Mouse (Mus musculus): ENCODE data around the gene Copz1. TPM values are rescaled to one million over a fixed set of nuclear protein-coding genes. Genes with fewer than 3 reads are reported as not detected.
A peak's percentile ranks its signal among the peaks of the same experiment; 100 is the strongest.

Copz1 gene
- total and polyA plus RNA-seq, 3 experiments, result 50.2 to 58.7 (median 55.2) TPM

GRCm38 (mm10) chr15:103300067-103300471 lies 27.6 kb downstream of the Copz1 start:
- H3K4me1 ChIP-seq (ENCODE audit: control insufficient read depth, insufficient read depth, low read length), result peaks cover 5% of the 10 kb centered on the region; the same call in 1 of the 2 replicates
- no peak for DNase-seq
- H3K79me2 ChIP-seq (replicated peaks; ENCODE audit: control insufficient read depth, insufficient read depth, low read length), result no peaks in the 10 kb centered on the region
- intact Hi-C loops (cut with DNase I), result loop anchor here (10.0 kb wide), 1 partner anchor 315 kb away; no protein-coding TSS in a partner anchor
- no peaks in the 10 kb centered on the region for H3K36me3 ChIP-seq (ENCODE audit: control insufficient read depth, insufficient read depth, low read length)
- 54% methylated on average over 18 of the region's 18 CpGs for WGBS
- TF ChIP-seq POLR2A (IDR thresholded peaks at IDR 0.05; ENCODE audit: insufficient read depth, low read depth, low read length) (no peak), CTCF (IDR thresholded peaks at IDR 0.05) (no peak), EP300 (IDR thresholded peaks at IDR 0.05; ENCODE audit: insufficient read depth, low read depth, low read length) (no peak)
- H3K27me3 ChIP-seq (ENCODE audit: control insufficient read depth, insufficient read depth, low read length), result no peaks in the 10 kb centered on the region
- H3K27ac ChIP-seq, result no peak overlapping the region
- H3K9ac ChIP-seq (ENCODE audit: low read depth, low read length), result no peak overlapping the region
- H3K4me3 ChIP-seq, result no peak overlapping the region

DNA sequence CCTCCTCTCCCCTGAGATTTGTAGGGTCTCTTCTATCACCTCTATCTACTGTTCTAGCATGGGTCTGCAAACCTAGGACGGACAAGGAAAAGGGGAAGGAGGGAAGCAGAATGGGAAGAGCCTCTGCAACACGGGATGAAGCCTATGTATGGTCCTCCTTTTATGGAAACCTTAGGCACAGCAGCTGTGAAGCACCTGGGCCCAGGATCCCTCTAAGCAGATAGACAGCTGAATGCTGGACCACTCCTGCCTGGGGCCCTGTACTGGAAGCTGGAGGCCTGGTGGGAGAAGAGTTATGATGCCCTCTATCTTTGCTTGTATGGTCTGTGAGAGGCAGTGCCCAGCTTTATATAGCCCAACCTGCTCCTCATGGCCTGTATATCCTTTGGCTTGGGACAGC lies 28.0 kb downstream of the Copz1 start:
- H3K9ac ChIP-seq (ENCODE audit: low read depth, low read length), result no peak overlapping the region
- TF ChIP-seq EP300 (IDR thresholded peaks at IDR 0.05; ENCODE audit: insufficient read depth, low read depth, low read length) (no peak), CTCF (IDR thresholded peaks at IDR 0.05) (no peak), POLR2A (IDR thresholded peaks at IDR 0.05; ENCODE audit: insufficient read depth, low read depth, low read length) (no peak)
- DNase-seq, result no peak
- 35% methylated on average over 2 of the region's 2 CpGs for WGBS
- no peaks in the 10 kb centered on the region for H3K27me3 ChIP-seq (ENCODE audit: control insufficient read depth, insufficient read depth, low read length)
- no peaks in the 10 kb centered on the region for H3K36me3 ChIP-seq (ENCODE audit: control insufficient read depth, insufficient read depth, low read length)
- H3K4me1 ChIP-seq (ENCODE audit: control insufficient read depth, insufficient read depth, low read length), result peaks cover 5% of the 10 kb centered on the region; the same call in 1 of the 2 replicates
- no peaks in the 10 kb centered on the region for H3K79me2 ChIP-seq (replicated peaks; ENCODE audit: control insufficient read depth, insufficient read depth, low read length)
- no peak overlapping the region for H3K27ac ChIP-seq
- intact Hi-C loops (cut with DNase I), result loop anchor here (10.0 kb wide), 1 partner anchor 316 kb away; no protein-coding TSS in a partner anchor
- no peak overlapping the region for H3K4me3 ChIP-seq

- TF ChIP-seq CTCF (IDR thresholded peaks at IDR 0.05) (no peak), POLR2A (IDR thresholded peaks at IDR 0.05; ENCODE audit: insufficient read depth, low read depth, low read length) (no peak), EP300 (IDR thresholded peaks at IDR 0.05; ENCODE audit: insufficient read depth, low read depth, low read length) (no peak)
- H3K4me1 ChIP-seq (ENCODE audit: control insufficient read depth, insufficient read depth, low read length), result peaks cover 5% of the 10 kb centered on the region; the same call in 1 of the 2 replicates
- H3K27ac ChIP-seq, result no peak overlapping the region
- intact Hi-C loops (cut with DNase I), result loop anchor here (10.0 kb wide), 1 partner anchor 316 kb away; no protein-coding TSS in a partner anchor
- H3K79me2 ChIP-seq (replicated peaks; ENCODE audit: control insufficient read depth, insufficient read depth, low read length), result no peaks in the 10 kb centered on the region
- DNase-seq, result peak in 1 of 2 experiments; percentile 25
- no peak overlapping the region for H3K4me3 ChIP-seq
- H3K9ac ChIP-seq (ENCODE audit: low read depth, low read length), result no peak overlapping the region
- H3K27me3 ChIP-seq (ENCODE audit: control insufficient read depth, insufficient read depth, low read length), result no peaks in the 10 kb centered on the region
- 37% methylated on average over 2 of the region's 2 CpGs for WGBS
- H3K36me3 ChIP-seq (ENCODE audit: control insufficient read depth, insufficient read depth, low read length), result no peaks in the 10 kb centered on the region
Measured at GRCm38 (mm10) chr15:103301046-103301445, 28.5 kb downstream of the Copz1 start.

GRCm38 (mm10) chr15:103301547-103302340 lies 29.2 kb downstream of the Copz1 start:
- DNase-seq, result no peak

DNA sequence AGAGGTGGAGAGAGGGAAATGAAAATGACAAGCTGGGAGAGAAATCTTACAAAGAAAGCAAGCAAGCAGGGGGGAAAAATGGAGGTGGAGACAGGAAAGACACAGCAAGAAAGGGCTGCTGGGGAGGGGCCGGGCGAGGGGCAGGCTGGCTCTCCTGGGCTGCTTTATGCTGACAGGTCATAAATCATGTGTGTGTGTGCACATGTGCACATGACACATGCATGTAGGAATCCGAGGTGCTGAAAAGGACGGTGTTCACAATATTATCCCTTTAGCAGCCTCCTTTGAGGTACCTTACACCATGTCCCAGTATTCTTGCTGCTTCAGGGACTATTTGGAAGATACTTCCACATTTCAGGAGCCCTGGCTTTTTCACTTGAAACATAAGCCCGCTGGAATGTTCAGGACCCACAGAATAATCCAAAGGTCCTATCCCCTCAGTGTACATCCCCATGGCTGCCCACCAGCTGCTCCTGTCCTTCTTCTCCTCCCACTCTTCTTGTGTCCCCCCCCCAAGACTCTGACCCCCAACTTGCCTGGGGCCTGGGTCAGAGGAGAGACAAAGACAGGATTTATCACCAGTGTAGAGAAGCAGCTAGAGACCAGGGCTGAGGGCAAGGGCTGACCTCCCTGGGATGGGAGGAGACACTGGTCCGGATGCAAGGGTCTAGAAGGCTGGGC lies 30.0 kb downstream of the Copz1 start:
- TF ChIP-seq CTCF (IDR thresholded peaks at IDR 0.05) (no peak), EP300 (IDR thresholded peaks at IDR 0.05; ENCODE audit: insufficient read depth, low read depth, low read length) (no peak), POLR2A (IDR thresholded peaks at IDR 0.05; ENCODE audit: insufficient read depth, low read depth, low read length) (no peak)
- Histone ChIP-seq H3K36me3 (ENCODE audit: control insufficient read depth, insufficient read depth, low read length) (no peaks in the 10 kb centered on the region), H3K27ac (no peak overlapping the region), H3K79me2 (replicated peaks; ENCODE audit: control insufficient read depth, insufficient read depth, low read length) (no peaks in the 10 kb centered on the region), H3K27me3 (ENCODE audit: control insufficient read depth, insufficient read depth, low read length) (no peaks in the 10 kb centered on the region), H3K4me1 (ENCODE audit: control insufficient read depth, insufficient read depth, low read length) (peaks cover 5% of the 10 kb centered on the region; the same call in 1 of the 2 replicates), H3K4me3 (no peak overlapping the region), H3K9ac (ENCODE audit: low read depth, low read length) (no peak overlapping the region)
- 65% methylated on average over 6 of the region's 6 CpGs for WGBS
- no peak for DNase-seq
- intact Hi-C loops (cut with DNase I), result loop anchor here (10.0 kb wide), 1 partner anchor 318 kb away; no protein-coding TSS in a partner anchor

More at GRCm38 (mm10) chr15:103301547-103302340, 29.2 kb downstream of the Copz1 start:
- H3K36me3 ChIP-seq (ENCODE audit: control insufficient read depth, insufficient read depth, low read length), result no peaks in the 10 kb centered on the region
- H3K27ac ChIP-seq, result no peak overlapping the region
- H3K79me2 ChIP-seq (replicated peaks; ENCODE audit: control insufficient read depth, insufficient read depth, low read length), result no peaks in the 10 kb centered on the region
- no peak overlapping the region for H3K4me3 ChIP-seq
- peaks cover 5% of the 10 kb centered on the region; the same call in 1 of the 2 replicates for H3K4me1 ChIP-seq (ENCODE audit: control insufficient read depth, insufficient read depth, low read length)
- H3K27me3 ChIP-seq (ENCODE audit: control insufficient read depth, insufficient read depth, low read length), result no peaks in the 10 kb centered on the region
- TF ChIP-seq CTCF (IDR thresholded peaks at IDR 0.05) (no peak), POLR2A (IDR thresholded peaks at IDR 0.05; ENCODE audit: insufficient read depth, low read depth, low read length) (no peak), EP300 (IDR thresholded peaks at IDR 0.05; ENCODE audit: insufficient read depth, low read depth, low read length) (no peak)
- no peak overlapping the region for H3K9ac ChIP-seq (ENCODE audit: low read depth, low read length)
- intact Hi-C loops (cut with DNase I), result loop anchor here (10.0 kb wide), 1 partner anchor 317 kb away; no protein-coding TSS in a partner anchor
- WGBS, result 69% methylated on average over 5 of the region's 5 CpGs

Data from heart, adult 2 months (tissue).